Mouse (Mus musculus) kidney, postnatal 4 days (tissue): ENCODE results near the gene 4930522H14Rik.

Source experiments
- DNase-seq, 2 experiments: peaks; one replicate each; pipeline ENCODE4 v3.0.0; 2021; ENCODE audit warnings: mixed read lengths in 2 of 2

4930522H14Rik gene

GRCm38 (mm10) chr4:109531111-109531510 lies at the start of gene 4930522H14Rik:
Gene 4930522H14Rik, minus strand, starts transcription at chr4:109531297.
- DNase-seq = no peak

GRCm38 (mm10) chr4:109578356-109578755 lies 47.3 kb upstream of the 4930522H14Rik start:
- DNase-seq = no peak

GRCm38 (mm10) chr4:109576933-109577332 lies 45.8 kb upstream of the 4930522H14Rik start:
- no peak for DNase-seq

GRCm38 (mm10) chr4:109574845-109575244 lies 43.7 kb upstream of the 4930522H14Rik start:
- no peak for DNase-seq

DNA sequence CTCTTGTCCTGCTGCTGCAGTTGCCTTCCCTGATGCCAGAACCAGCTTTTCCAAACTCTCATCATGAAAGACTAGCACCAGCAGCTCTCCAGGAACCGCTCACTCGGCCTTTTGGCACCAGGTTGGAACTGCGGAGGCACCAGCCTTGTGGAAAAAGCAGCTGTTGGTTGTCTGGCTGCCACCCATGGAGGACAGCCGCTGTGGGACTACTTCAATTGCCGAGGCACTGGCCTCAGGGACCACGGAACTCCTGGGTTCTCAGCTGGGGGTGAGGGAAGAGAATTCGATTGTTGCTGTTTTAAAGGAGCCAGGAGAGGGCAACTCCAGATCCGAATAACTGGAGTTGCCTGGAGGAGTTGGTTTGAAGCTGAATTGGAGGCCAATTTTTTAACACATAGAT lies 43.2 kb upstream of the 4930522H14Rik start:
- no peak for DNase-seq

- no peak for DNase-seq
Measured at GRCm38 (mm10) chr4:109572632-109573031, 41.5 kb upstream of the 4930522H14Rik start.

GRCm38 (mm10) chr4:109569421-109569820 lies 38.3 kb upstream of the 4930522H14Rik start:
- DNase-seq = no peak

- DNase-seq = no peak
Measured at GRCm38 (mm10) chr4:109568959-109569358, 37.9 kb upstream of the 4930522H14Rik start.

GRCm38 (mm10) chr4:109564711-109565110 lies 33.6 kb upstream of the 4930522H14Rik start:
- no peak for DNase-seq

- DNase-seq = peak; percentile 21 to 41
Measured at GRCm38 (mm10) chr4:109550338-109551150, 19.4 kb upstream of the 4930522H14Rik start.

- no peak for DNase-seq
Measured at GRCm38 (mm10) chr4:109547306-109547705, 16.2 kb upstream of the 4930522H14Rik start.

DNA sequence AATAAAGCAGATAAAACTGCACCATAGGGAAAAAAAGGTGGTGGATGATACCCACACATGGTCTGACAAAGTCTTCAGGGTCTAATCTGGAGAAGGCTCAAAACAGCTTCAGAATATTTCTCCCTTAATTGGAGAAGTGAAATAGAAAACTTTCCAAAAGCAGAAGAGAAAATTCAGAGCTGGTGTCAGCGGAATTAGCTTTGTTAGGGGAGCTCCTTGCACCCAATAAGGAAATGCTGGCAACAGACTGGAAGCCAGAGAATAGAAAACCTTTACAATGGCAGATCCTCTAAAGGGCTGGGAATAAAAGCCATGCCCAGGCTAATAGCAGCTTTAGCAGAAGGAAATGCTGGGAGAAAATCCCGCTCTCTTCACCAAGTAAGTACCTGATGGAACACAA lies 15.4 kb upstream of the 4930522H14Rik start:
- DNase-seq = no peak

GRCm38 (mm10) chr4:109530245-109530816 lies 766 bp downstream of the 4930522H14Rik start:
- no peak for DNase-seq

DNA sequence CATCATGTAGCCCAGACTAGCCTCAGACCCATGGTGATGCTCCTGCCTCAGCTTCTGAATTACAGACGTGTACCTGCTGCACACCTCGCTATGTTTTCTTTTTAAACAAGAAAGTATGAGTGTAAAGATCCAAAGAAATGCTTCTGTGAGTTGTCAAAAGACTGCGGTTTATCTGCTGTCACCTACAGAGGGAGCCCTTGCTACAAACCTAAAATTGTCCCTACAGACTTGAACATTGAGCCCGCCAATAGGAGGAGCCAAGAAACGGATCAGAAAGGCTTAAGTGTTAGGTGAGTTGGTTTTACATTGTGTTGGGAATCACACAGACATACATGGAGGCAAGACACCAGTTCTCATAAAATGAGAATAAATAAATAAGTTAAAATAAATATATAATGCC lies 26.2 kb downstream of the 4930522H14Rik start:
- DNase-seq = peak; percentile 48 to 63

- no peak for DNase-seq
Measured at GRCm38 (mm10) chr4:109498476-109498875, 32.6 kb downstream of the 4930522H14Rik start.

DNA sequence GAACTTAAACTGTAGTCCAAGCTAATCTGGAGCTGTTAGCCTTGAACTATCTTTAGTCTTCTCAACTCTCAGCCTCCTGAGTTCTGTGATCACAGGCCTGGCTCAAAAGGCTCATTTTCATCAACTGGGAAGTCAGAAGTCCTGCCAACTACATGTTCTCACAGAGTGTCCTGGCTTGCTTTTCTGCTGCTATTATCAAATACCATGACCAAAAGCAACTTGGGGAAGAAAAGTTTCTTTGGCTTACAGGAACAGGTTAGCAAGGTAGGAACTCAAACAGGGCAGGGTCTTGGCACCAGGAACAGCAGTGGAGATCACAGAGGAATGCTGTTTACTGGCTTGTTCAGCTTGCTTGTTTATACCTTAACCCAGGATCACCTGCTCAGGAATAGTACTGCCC lies 37.5 kb downstream of the 4930522H14Rik start:
- DNase-seq = no peak

DNA sequence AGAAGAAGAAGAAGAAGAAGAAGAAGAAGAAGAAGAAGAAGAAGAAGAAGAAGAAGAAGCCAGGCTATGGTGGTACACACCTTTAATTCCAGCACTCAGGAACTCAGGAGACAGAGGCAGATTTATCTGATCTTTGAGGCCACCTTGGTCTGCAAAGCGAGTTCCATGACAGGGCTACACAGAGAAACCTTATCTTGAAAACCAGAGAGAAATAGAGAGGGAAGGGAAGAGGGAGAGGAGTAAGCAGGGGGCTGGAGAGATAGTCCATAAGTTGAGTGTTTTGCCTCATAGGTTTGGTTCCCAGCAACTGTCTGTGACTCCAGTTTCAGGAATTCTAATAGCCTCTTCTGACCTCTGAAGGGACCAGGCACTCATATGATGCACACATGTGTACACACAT lies 42.3 kb downstream of the 4930522H14Rik start:
- DNase-seq = no peak

DNA sequence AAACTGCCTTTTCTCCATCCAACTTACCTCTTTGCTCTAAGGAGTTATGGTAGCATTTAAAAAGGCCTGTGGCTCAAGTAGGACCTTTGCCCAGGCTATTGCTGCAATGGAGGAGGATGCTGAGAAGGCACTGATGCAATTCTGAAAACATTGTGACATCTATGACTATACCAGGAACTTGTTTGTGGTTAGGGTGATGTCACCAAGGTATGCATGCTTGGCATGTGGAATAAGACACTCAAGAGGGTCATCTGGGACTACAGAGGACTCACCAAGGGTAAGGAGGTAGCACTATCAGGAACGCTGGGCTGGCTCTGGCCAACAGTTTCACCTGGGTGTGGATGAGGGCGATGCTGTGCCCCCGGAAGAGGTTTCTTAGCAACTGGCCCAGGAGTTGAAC lies 46.5 kb downstream of the 4930522H14Rik start, which contains the start of gene Rnf11:
Gene Rnf11 (minus strand): TSS at position 108 of the 400 bp plus-strand sequence.
- no peak for DNase-seq

DNA sequence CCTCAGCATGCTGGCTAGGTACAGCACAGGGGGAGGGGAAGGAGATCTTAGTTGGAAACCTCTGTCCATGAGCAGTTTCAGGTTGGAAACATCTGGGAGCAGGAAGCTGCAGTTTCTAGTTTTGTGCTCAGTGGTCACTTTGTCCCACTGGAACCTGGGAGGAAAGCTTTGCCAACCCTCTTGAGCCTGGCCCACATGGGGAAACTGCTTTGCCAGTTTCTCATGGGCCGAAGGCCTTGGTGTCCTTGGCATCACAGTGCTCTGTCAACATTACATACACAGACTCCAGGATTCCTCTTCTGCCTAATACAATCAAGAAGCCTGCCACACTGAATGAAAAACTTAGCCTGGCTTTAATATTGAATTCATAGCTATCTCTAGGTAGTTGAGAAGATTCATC lies 48.4 kb downstream of the 4930522H14Rik start:
- no peak for DNase-seq

DNA sequence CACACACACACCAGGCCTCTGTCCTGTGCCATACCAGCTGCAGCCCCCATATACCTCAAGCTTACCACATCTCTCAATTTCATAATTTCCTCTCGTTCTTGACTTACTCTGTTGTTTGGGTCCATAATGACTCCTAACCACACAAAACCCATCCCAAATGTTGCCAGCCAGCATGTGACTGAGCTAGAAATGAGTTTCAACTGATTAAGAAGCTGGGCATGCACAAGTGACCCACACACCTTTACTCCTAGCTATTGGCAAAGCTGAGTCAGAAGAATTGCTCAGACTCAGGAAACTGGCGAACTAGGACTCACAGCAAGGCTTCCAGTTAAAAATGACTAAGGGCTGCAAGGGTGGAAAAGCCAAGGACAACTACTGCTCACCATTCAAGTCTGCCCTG lies 49.7 kb downstream of the 4930522H14Rik start:
- DNase-seq = no peak

GRCm38 (mm10) chr4:109477454-109477853 lies 53.6 kb downstream of the 4930522H14Rik start:
- DNase-seq = no peak

- peak; percentile 94 to 97 for DNase-seq
Measured at GRCm38 (mm10) chr4:109476554-109477014, 54.5 kb downstream of the 4930522H14Rik start.

GRCm38 (mm10) chr4:109475577-109476553 lies 55.2 kb downstream of the 4930522H14Rik start:
- DNase-seq = peak; percentile 62 to 73
